Mouse (Mus musculus) ES-CJ7 (cell line): Measurements from ENCODE around the gene Nudt13.
"Not testable (repeated sequence)": the region's sequence is repeated elsewhere in the genome, so short reads cannot be mapped to it uniquely, and the experiment has no call there.

ENCODE experiments used
- DNase-seq: peaks from one replicate; pipeline ENCODE4 v3.0.0; 2011; ENCODE audit warnings: low read depth, low spot score

Nudt13 gene

GRCm38 (mm10) chr14:20294117-20294892 lies at the start of gene Nudt13:
TSS of gene Nudt13 (plus strand) at chr14:20294697.
- DNase-seq: peak; percentile 95

- DNase-seq: no peak
Observed at GRCm38 (mm10) chr14:20245318-20245717, 49.2 kb upstream of the Nudt13 start.

GRCm38 (mm10) chr14:20245861-20246260 lies 48.6 kb upstream of the Nudt13 start:
- DNase-seq: no peak

DNA sequence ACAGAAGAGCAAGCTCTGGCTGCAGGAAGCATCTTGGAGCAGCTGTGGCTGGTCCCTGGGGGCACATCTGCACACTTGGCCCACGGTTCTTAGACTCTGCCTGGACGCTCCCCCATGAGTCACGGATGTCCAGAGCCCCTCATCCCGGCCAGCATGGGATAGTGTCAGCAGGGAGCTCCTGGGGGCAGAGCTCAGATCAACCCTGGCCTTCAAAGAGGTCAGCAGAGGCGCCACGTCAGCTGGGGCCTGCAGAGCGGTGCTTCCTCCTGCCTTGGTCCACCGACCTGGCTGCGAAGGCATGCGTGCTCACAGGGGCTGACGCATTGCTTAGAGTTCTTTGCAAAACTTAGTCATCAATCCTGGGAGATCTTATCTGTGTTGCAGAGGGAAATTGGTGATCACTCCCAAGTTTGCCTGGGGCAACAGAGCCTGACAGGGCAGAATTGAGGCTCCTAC lies 47.7 kb upstream of the Nudt13 start:
- DNase-seq: no peak

GRCm38 (mm10) chr14:20248001-20248400 lies 46.5 kb upstream of the Nudt13 start:
- no peak for DNase-seq

- DNase-seq: no peak
Observed at GRCm38 (mm10) chr14:20250237-20251171, 44.0 kb upstream of the Nudt13 start.

DNA sequence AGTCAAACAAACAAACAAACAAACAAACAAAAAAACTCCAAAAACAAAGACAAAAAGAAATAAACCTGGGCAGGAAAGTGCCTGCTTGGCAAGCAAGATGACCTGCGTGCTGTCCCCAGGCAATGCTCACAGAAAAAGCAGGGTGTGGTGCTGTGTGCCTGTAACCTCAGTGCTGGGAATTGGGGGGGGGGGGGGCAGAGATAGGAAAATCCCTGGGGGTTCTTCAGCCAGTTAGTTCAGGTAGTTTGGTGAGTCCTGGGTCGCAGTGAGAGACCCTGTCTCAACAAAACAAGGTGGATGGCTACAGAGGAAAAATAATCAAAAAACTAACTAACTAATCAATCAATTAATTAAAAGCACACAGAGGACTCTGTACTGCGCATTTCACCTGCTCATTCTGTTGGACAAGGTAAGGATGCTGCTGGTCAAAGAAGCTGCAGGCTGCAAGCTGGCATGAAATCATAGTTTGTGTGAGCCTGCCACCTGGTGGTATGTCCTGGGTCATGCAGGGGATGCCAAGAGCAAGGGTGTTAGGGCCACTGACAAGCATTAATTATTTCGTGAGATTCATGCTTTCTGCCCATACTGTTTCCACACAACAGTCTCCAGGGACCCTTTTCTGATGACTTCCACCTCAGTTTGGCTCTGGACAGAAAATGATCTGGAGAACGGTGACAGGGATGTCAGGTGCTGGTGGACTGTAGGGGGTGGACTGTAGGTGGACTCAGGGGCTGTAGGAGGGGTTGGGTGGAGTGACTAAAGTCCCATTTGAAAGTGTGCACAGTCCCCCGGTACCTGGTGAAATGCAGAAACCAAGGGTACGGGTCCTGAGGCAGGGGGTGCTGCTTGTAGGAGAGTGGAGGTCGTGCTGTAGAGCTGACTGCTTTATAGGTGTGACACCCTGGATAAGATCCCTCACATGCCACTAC lies 36.0 kb upstream of the Nudt13 start:
- peak; percentile 77 for DNase-seq

- no peak for DNase-seq
Observed at GRCm38 (mm10) chr14:20262346-20262745, 32.2 kb upstream of the Nudt13 start.

DNA sequence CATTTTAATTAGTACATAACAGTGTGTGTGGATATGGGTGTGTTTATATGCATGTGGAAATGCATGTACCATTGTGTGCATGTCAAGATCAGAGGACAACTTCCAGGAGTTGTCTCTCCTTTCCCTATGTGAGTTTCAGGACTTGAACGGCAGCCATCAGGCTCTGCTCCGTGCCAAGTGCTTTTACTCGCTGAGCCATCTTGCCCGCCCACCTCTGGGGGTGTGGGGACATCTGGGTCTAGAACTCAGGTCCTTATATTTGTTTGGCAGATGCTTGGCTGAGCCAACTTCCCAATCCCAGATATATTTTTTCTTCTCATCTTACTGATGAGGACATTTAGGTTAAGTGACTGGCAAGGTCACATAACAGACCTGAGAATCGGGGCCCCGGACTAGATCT lies 26.1 kb upstream of the Nudt13 start:
- DNase-seq: no peak

- DNase-seq: no peak
Observed at GRCm38 (mm10) chr14:20269082-20269809, 25.3 kb upstream of the Nudt13 start, which contains the start of gene Kcnk16. TSS of gene Kcnk16 (minus strand) at chr14:20269199.

GRCm38 (mm10) chr14:20291391-20291790 lies 3.1 kb upstream of the Nudt13 start:
- DNase-seq: no peak

DNA sequence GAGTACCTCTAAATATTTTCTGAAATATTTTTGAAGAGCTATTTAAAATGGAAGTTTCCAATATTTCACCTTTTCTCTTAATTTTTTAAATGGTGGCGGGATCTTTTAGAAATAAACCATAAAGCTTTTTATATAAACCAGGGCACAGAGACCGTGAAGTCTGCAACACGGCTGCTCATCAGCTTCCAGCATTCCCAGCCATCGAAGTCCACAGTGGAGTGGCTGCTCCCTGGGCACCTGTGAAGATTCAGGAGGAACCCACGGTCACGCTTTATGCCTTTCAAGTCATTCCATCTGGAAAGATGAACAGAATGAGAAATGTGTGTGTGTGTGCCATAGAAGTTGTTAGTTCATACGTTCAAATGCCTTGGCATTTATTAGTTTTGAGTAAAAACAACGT lies 450 bp downstream of the Nudt13 start:
- no peak for DNase-seq

GRCm38 (mm10) chr14:20297616-20298015 lies 3.1 kb downstream of the Nudt13 start:
- no peak for DNase-seq

DNA sequence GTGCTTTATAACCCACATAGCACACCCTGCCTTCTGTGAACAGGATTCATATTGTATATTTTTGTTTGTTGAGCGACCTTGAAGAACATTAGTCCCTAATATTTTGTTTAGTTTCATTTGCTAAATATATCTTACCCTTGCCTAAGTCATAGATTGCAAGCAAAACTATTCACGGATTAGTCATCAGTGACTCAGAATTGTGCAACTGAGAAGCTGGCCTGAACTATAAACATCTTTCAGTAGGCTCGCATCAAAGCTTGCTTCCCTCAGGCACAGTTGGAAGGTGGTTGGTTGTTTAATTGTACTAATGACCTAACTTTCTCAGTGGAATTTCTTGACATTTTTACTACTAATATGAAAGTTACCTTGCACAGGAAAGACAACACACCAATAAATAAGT lies 3.6 kb downstream of the Nudt13 start:
- DNase-seq: no peak

DNA sequence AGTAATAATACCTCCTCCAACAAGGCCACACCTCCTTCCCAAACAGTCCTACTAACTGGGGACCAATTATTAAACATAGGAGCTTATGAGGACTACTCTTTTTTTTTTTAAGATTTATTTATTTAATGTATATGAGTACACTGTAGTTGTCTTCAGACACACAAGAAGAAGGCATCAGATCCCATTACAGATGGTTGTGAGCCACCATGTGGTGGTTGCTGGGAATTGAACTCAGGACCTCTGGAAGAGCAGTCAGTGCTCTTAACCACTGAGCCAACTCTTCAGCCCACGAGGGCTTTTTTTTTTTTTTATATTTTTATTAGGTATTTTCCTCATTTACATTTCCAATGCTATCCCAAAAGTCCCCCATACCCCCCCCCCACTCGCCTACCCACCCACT lies 10.6 kb downstream of the Nudt13 start:
- DNase-seq: not testable (repeated sequence)

- no peak for DNase-seq
Observed at GRCm38 (mm10) chr14:20315137-20315536, 20.6 kb downstream of the Nudt13 start.

DNA sequence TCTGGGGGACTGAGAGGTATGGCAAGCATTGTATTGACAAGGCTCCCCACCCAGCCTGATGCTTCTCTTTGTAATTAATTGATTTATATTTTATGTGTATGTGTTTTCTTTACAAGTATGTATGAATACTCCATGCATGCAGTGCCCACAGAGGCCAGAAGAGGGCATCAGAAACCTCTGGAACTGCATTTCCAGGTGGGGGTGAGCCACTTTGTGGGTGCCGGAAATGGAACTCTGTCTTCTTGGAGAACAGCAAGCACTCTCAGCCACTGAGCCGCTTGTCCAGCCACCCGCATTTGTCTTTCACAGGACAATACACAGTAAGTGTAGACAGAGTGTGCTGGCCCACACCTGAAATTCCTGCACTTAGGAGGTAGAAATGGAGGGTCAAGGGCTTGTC lies 24.9 kb downstream of the Nudt13 start:
- DNase-seq: peak; percentile 47

GRCm38 (mm10) chr14:20324196-20324595 lies 29.7 kb downstream of the Nudt13 start:
- DNase-seq: no peak

- DNase-seq: peak; percentile 78
Observed at GRCm38 (mm10) chr14:20328474-20328873, 34.0 kb downstream of the Nudt13 start.

- no peak for DNase-seq
Observed at GRCm38 (mm10) chr14:20331316-20331715, 36.8 kb downstream of the Nudt13 start.

- DNase-seq: no peak
Observed at GRCm38 (mm10) chr14:20339415-20339814, 44.9 kb downstream of the Nudt13 start.
